Mouse (Mus musculus) liver, postnatal 0 days (tissue): ENCODE measurements around the gene Il15ra.

Experiments
- CTCF ChIP-seq: sonication (generic); IDR thresholded peaks from 2 replicates; pipeline ENCODE4 v1.5.1; 2016; ENCODE audit warnings: antibody characterized with exemption, low read depth
- EP300 ChIP-seq: IDR thresholded peaks from 2 replicates; pipeline ENCODE4 v1.6.1; 2016; ENCODE audit warnings: antibody characterized with exemption, low read depth, mild to moderate bottlenecking

- TF ChIP-seq EP300 = no peak
- no peak for TF ChIP-seq CTCF
Measured at GRCm38 (mm10) chr2:11765694-11766093, 60.6 kb downstream of the Il15ra start.
